Mouse (Mus musculus) embryonic facial prominence, embryonic 12.5 days (tissue): ENCODE data around the gene Isoc2a. TPM values are rescaled to one million over a fixed set of nuclear protein-coding genes. Genes with fewer than 3 reads are reported as not detected.

Experiments
- ATAC-seq: fragments of 200-750 bp; cut with Nextera tagmentation; 2 replicates; pipeline ENCODE4 v1.8.0; 2017; ENCODE audit not compliant: insufficient number of reproducible peaks, insufficient read depth, low FRiP score, low TSS enrichment
- H3K27ac ChIP-seq: fragments of 300-500 bp; sonication (generic); 2 replicates; pipeline ENCODE4 v1.5.1; 2016; ENCODE audit warnings: mild to moderate bottlenecking
- H3K27me3 ChIP-seq: fragments of 300-500 bp; sonication (generic); 2 replicates; pipeline ENCODE4 v1.6.1; 2016; ENCODE audit warnings: mild to moderate bottlenecking, moderate library complexity
- H3K36me3 ChIP-seq: fragments of 300-500 bp; sonication (generic); 2 replicates; pipeline ENCODE4 v1.6.1; 2016; ENCODE audit warnings: mild to moderate bottlenecking
- H3K4me1 ChIP-seq: fragments of 300-500 bp; sonication (generic); 2 replicates; pipeline ENCODE4 v1.6.1; 2016
- H3K4me2 ChIP-seq: fragments of 300-500 bp; sonication (generic); replicated peaks from 2 replicates; pipeline ENCODE4 v1.6.1; 2016; ENCODE audit warnings: mild to moderate bottlenecking, moderate library complexity
- H3K4me3 ChIP-seq: fragments of 300-500 bp; sonication (generic); 2 replicates; pipeline ENCODE4 v1.5.1; 2016; ENCODE audit warnings: mild to moderate bottlenecking
- H3K9ac ChIP-seq: fragments of 300-500 bp; sonication (generic); 2 replicates; pipeline ENCODE4 v1.6.1; 2016; ENCODE audit warnings: mild to moderate bottlenecking, moderate library complexity
- H3K9me3 ChIP-seq: fragments of 300-500 bp; sonication (generic); 2 replicates; pipeline ENCODE4 v1.6.1; 2016; ENCODE audit warnings: mild to moderate bottlenecking, moderate library complexity
- WGBS: fragments of 180-500 bp; shearing (Covaris S2); methylation state at CpG from one replicate; pipeline ENCODE4 v1.1.7; 2016; 5-methylcytosine and 5-hydroxymethylcytosine counted together
- polyA plus RNA-seq: library from polyadenylated mRNA; unstranded; fragments of >200 nt; fragmentation: Nextera tagmentation; extraction: Ambion mirVana; gene quantifications from 2 replicates; pipeline ENCODE4 v1.2.1, GENCODE M21; 2016

Gene Isoc2a
- polyA plus RNA-seq, 1 experiment from 2014 or later, result 0.93 TPM

- 91% methylated on average over 19 of the region's 19 CpGs for WGBS
- Histone ChIP-seq H3K9me3 (no peaks in the 10 kb centered on the region), H3K4me2 (no peak overlapping the region), H3K4me3 (no peak overlapping the region), H3K9ac (0 out of 2 replicates have a peak overlapping the region, but pooled peaks have one; percentile 36), H3K36me3 (peaks cover 43% of the 10 kb centered on the region), H3K27me3 (no peaks in the 10 kb centered on the region), H3K4me1 (peaks cover 61% of the 10 kb centered on the region), H3K27ac (peak overlapping the region; percentile 92; the same call in 1 of the 2 replicates)
- no peak for ATAC-seq
Observed at GRCm38 (mm10) chr7:4920496-4920895, 43.5 kb downstream of the Isoc2a start.

GRCm38 (mm10) chr7:4920976-4921823, 44.2 kb downstream of the Isoc2a start:
- Histone ChIP-seq H3K27me3 (no peaks in the 10 kb centered on the region), H3K4me1 (peaks cover 64% of the 10 kb centered on the region), H3K9me3 (no peaks in the 10 kb centered on the region), H3K36me3 (peaks cover 43% of the 10 kb centered on the region), H3K9ac (peak overlapping the region; percentile 36), H3K4me2 (no peak overlapping the region), H3K4me3 (no peak overlapping the region), H3K27ac (peak overlapping the region; percentile 92)
- ATAC-seq, result no peak
- WGBS, result 56% methylated on average over 23 of the region's 23 CpGs

GRCm38 (mm10) chr7:4921824-4922482, 45.0 kb downstream of the Isoc2a start, which contains the start of gene Nat14:
Nat14 (plus strand) TSS chr7:4922028.
- ATAC-seq, result no peak
- Histone ChIP-seq H3K9me3 (no peaks in the 10 kb centered on the region), H3K27ac (peak within 1 kb of the TSS; percentile 92), H3K36me3 (peaks cover 43% of the 10 kb centered on the region), H3K4me3 (peak within 1 kb of the TSS; percentile 33), H3K4me2 (peak within 1 kb of the TSS; percentile 79), H3K27me3 (no peaks in the 10 kb centered on the region), H3K4me1 (peaks cover 64% of the 10 kb centered on the region), H3K9ac (peak within 1 kb of the TSS; percentile 36)
- WGBS, result 30% methylated on average over 8 of the region's 8 CpGs

- Histone ChIP-seq H3K27me3 (no peaks in the 10 kb centered on the region), H3K9ac (peak overlapping the region; percentile 34; the same call in 1 of the 2 replicates), H3K4me2 (peak overlapping the region; percentile 79), H3K4me1 (peaks cover 65% of the 10 kb centered on the region), H3K4me3 (peak overlapping the region; percentile 33), H3K36me3 (peaks cover 39% of the 10 kb centered on the region), H3K9me3 (no peaks in the 10 kb centered on the region), H3K27ac (peak overlapping the region; percentile 92)
- peak; percentile 59 for ATAC-seq
- WGBS, result under 1% methylated on average over 14 of the region's 14 CpGs
Observed at GRCm38 (mm10) chr7:4922508-4922907, 45.6 kb downstream of the Isoc2a start.

GRCm38 (mm10) chr7:4922931-4923565, 46.1 kb downstream of the Isoc2a start:
- H3K36me3 ChIP-seq, result peaks cover 34% of the 10 kb centered on the region
- H3K9ac ChIP-seq, result 0 out of 2 replicates have a peak overlapping the region, but pooled peaks have one; percentile 46
- no peaks in the 10 kb centered on the region for H3K9me3 ChIP-seq
- H3K27me3 ChIP-seq, result no peaks in the 10 kb centered on the region
- peak overlapping the region; percentile 33 for H3K4me3 ChIP-seq
- peaks cover 66% of the 10 kb centered on the region for H3K4me1 ChIP-seq
- 2% methylated on average over 14 of the region's 14 CpGs for WGBS
- peak; percentile 11 for ATAC-seq
- peak overlapping the region; percentile 79 for H3K4me2 ChIP-seq
- peak overlapping the region; percentile 92 for H3K27ac ChIP-seq

GRCm38 (mm10) chr7:4923586-4924364, 46.8 kb downstream of the Isoc2a start:
- H3K27me3 ChIP-seq, result no peaks in the 10 kb centered on the region
- WGBS, result 5% methylated on average over 37 of the region's 37 CpGs
- peaks cover 28% of the 10 kb centered on the region for H3K36me3 ChIP-seq
- H3K9ac ChIP-seq, result peak overlapping the region; percentile 46
- H3K27ac ChIP-seq, result peak overlapping the region; percentile 92
- H3K4me1 ChIP-seq, result peaks cover 66% of the 10 kb centered on the region
- H3K4me2 ChIP-seq, result peak overlapping the region; percentile 79
- no peaks in the 10 kb centered on the region for H3K9me3 ChIP-seq
- no peak for ATAC-seq
- H3K4me3 ChIP-seq, result peak overlapping the region; percentile 33

GRCm38 (mm10) chr7:4924483-4924882, 47.5 kb downstream of the Isoc2a start:
- Histone ChIP-seq H3K27ac (peak overlapping the region; percentile 92), H3K36me3 (peaks cover 21% of the 10 kb centered on the region), H3K27me3 (no peaks in the 10 kb centered on the region), H3K4me2 (peak overlapping the region; percentile 79), H3K9me3 (no peaks in the 10 kb centered on the region), H3K9ac (peak overlapping the region; percentile 46), H3K4me1 (peaks cover 66% of the 10 kb centered on the region), H3K4me3 (no peak overlapping the region)
- ATAC-seq, result no peak
- WGBS, result 2% methylated on average over 4 of the region's 4 CpGs

GRCm38 (mm10) chr7:4924891-4925301, 47.9 kb downstream of the Isoc2a start:
- Histone ChIP-seq H3K4me2 (peak overlapping the region; percentile 79; the same call in 1 of the 2 replicates), H3K4me1 (peaks cover 66% of the 10 kb centered on the region), H3K4me3 (no peak overlapping the region), H3K9ac (no peak overlapping the region), H3K9me3 (no peaks in the 10 kb centered on the region), H3K27ac (peak overlapping the region; percentile 92), H3K36me3 (peaks cover 16% of the 10 kb centered on the region), H3K27me3 (no peaks in the 10 kb centered on the region)
- no peak for ATAC-seq
- 8% methylated on average over 3 of the region's 4 CpGs for WGBS

GRCm38 (mm10) chr7:4925441-4926381, 48.8 kb downstream of the Isoc2a start, which contains the start of gene Ssc5d:
Ssc5d (plus strand) TSS chr7:4925785.
- 6% methylated on average over 6 of the region's 6 CpGs for WGBS
- H3K4me3 ChIP-seq, result no peak within 1 kb of the TSS; the same call in 1 of the 2 replicates
- no peaks in the 10 kb centered on the region for H3K9me3 ChIP-seq
- H3K27ac ChIP-seq, result peak within 1 kb of the TSS; percentile 92
- H3K4me1 ChIP-seq, result peaks cover 66% of the 10 kb centered on the region
- H3K9ac ChIP-seq, result peak within 1 kb of the TSS; percentile 39
- H3K27me3 ChIP-seq, result no peaks in the 10 kb centered on the region
- peaks cover 8% of the 10 kb centered on the region for H3K36me3 ChIP-seq
- peak within 1 kb of the TSS; percentile 79; the same call in 1 of the 2 replicates for H3K4me2 ChIP-seq
- peak; percentile 45; the same call in 1 of the 2 replicates for ATAC-seq

GRCm38 (mm10) chr7:4926849-4927248, 49.9 kb downstream of the Isoc2a start:
- Histone ChIP-seq H3K27ac (no peak overlapping the region), H3K36me3 (no peaks in the 10 kb centered on the region), H3K4me2 (no peak overlapping the region)

More at GRCm38 (mm10) chr7:4926849-4927248, 49.9 kb downstream of the Isoc2a start:
- Histone ChIP-seq H3K27me3 (no peaks in the 10 kb centered on the region), H3K4me1 (peaks cover 58% of the 10 kb centered on the region), H3K9ac (no peak overlapping the region), H3K9me3 (no peaks in the 10 kb centered on the region), H3K4me3 (no peak overlapping the region)
- 74% methylated on average over 16 of the region's 16 CpGs for WGBS
- no peak for ATAC-seq
